Mouse (Mus musculus): ENCODE data around the gene Fam117b. TPM values are rescaled to one million over a fixed set of nuclear protein-coding genes. Genes with fewer than 3 reads are reported as not detected.
A peak's percentile ranks its signal among the peaks of the same experiment; 100 is the strongest.

The Fam117b gene
- polyA plus RNA-seq, 1 experiment from 2014 or later = 1.8 TPM

- 0 out of 2 replicates have a peak, but pooled peaks cover under 1% of the 10 kb centered on the region for H3K4me1 ChIP-seq (ENCODE audit: insufficient read depth)
- H3K4me3 ChIP-seq (ENCODE audit: low read depth, low read length) = no peak overlapping the region
- H3K9ac ChIP-seq (replicated peaks) = no peak overlapping the region
- DNase-seq (no peak), ATAC-seq (no peak)
- no peak for TF ChIP-seq CTCF (IDR thresholded peaks at IDR 0.05; ENCODE audit: low read depth)
- no peaks in the 10 kb centered on the region for H3K9me3 ChIP-seq (ENCODE audit: low read length)
- H3K27me3 ChIP-seq (ENCODE audit: insufficient read depth, low read length) = no peaks in the 10 kb centered on the region
- H3K36me3 ChIP-seq (replicated peaks; ENCODE audit: insufficient read depth, low read length) = no peaks in the 10 kb centered on the region
- H3K27ac ChIP-seq (ENCODE audit: low read depth) = no peak overlapping the region
- 94% methylated on average over 1 of the region's 1 CpGs for WGBS (ENCODE audit: insufficient replicate concordance)
- no peak overlapping the region for H3K4me2 ChIP-seq (ENCODE audit: low read depth, low read length)
These were observed 1.9 kb upstream of the Fam117b start for GRCm38 (mm10) chr1:59910941-59911340.

GRCm38 (mm10) chr1:59913195-59913868, 526 bp downstream of the Fam117b start:
- ATAC-seq (peak; percentile 41), DNase-seq (peak; percentile 65)
- no peaks in the 10 kb centered on the region for H3K27me3 ChIP-seq (ENCODE audit: insufficient read depth, low read length)
- TF ChIP-seq EP300 (IDR thresholded peaks at IDR 0.05; ENCODE audit: low read depth) = no peak
- TF ChIP-seq CTCF (IDR thresholded peaks at IDR 0.05; ENCODE audit: low read depth) = no peak
- H3K4me1 ChIP-seq (ENCODE audit: insufficient read depth) = peaks cover 5% of the 10 kb centered on the region; the same call in 1 of the 2 replicates
- no peaks in the 10 kb centered on the region for H3K36me3 ChIP-seq (replicated peaks; ENCODE audit: insufficient read depth, low read length)
- WGBS (ENCODE audit: insufficient replicate concordance) = 2% methylated on average over 64 of the region's 98 CpGs
- H3K4me2 ChIP-seq (ENCODE audit: low read depth, low read length) = peak overlapping the region; percentile 99
- H3K4me3 ChIP-seq (ENCODE audit: low read depth, low read length) = peak overlapping the region; percentile 84
- H3K9me3 ChIP-seq (ENCODE audit: low read length) = no peaks in the 10 kb centered on the region
- H3K9ac ChIP-seq (replicated peaks) = peak overlapping the region; percentile 88
- H3K27ac ChIP-seq (ENCODE audit: low read depth) = peak overlapping the region; percentile 94

GRCm38 (mm10) chr1:59913869-59914225, 1.0 kb downstream of the Fam117b start:
- ATAC-seq (0 out of 2 replicates have a peak, but pooled peaks have one; percentile 1), DNase-seq (no peak)
- H3K4me3 ChIP-seq (ENCODE audit: low read depth, low read length) = peak overlapping the region; percentile 84
- no peaks in the 10 kb centered on the region for H3K27me3 ChIP-seq (ENCODE audit: insufficient read depth, low read length)
- H3K4me1 ChIP-seq (ENCODE audit: insufficient read depth) = peaks cover 5% of the 10 kb centered on the region; the same call in 1 of the 2 replicates
- H3K36me3 ChIP-seq (replicated peaks; ENCODE audit: insufficient read depth, low read length) = no peaks in the 10 kb centered on the region
- H3K27ac ChIP-seq (ENCODE audit: low read depth) = peak overlapping the region; percentile 94
- H3K4me2 ChIP-seq (ENCODE audit: low read depth, low read length) = peak overlapping the region; percentile 99
- H3K9ac ChIP-seq (replicated peaks) = peak overlapping the region; percentile 88
- H3K9me3 ChIP-seq (ENCODE audit: low read length) = no peaks in the 10 kb centered on the region
- TF ChIP-seq EP300 (IDR thresholded peaks at IDR 0.05; ENCODE audit: low read depth) (no peak), CTCF (IDR thresholded peaks at IDR 0.05; ENCODE audit: low read depth) (no peak)
- WGBS (ENCODE audit: insufficient replicate concordance) = 2% methylated on average over 12 of the region's 12 CpGs

- WGBS (ENCODE audit: insufficient replicate concordance) = 36% methylated on average over 3 of the region's 3 CpGs
These were observed 2.0 kb downstream of the Fam117b start for GRCm38 (mm10) chr1:59914799-59915198.

GRCm38 (mm10) chr1:59915843-59916610, 3.2 kb downstream of the Fam117b start:
- H3K4me1 ChIP-seq (ENCODE audit: insufficient read depth) = peaks cover 5% of the 10 kb centered on the region; the same call in 1 of the 2 replicates

More at GRCm38 (mm10) chr1:59914799-59915198, 2.0 kb downstream of the Fam117b start:
- H3K36me3 ChIP-seq (replicated peaks; ENCODE audit: insufficient read depth, low read length) = no peaks in the 10 kb centered on the region
- TF ChIP-seq CTCF (IDR thresholded peaks at IDR 0.05; ENCODE audit: low read depth) (no peak), EP300 (IDR thresholded peaks at IDR 0.05; ENCODE audit: low read depth) (no peak)
- peak overlapping the region; percentile 84 for H3K4me3 ChIP-seq (ENCODE audit: low read depth, low read length)
- no peak for DNase-seq
- ATAC-seq = no peak
- H3K9ac ChIP-seq (replicated peaks) = no peak overlapping the region
- no peak overlapping the region for H3K27ac ChIP-seq (ENCODE audit: low read depth)
- no peaks in the 10 kb centered on the region for H3K9me3 ChIP-seq (ENCODE audit: low read length)
- H3K4me1 ChIP-seq (ENCODE audit: insufficient read depth) = peaks cover 5% of the 10 kb centered on the region; the same call in 1 of the 2 replicates
- H3K27me3 ChIP-seq (ENCODE audit: insufficient read depth, low read length) = no peaks in the 10 kb centered on the region
- H3K4me2 ChIP-seq (ENCODE audit: low read depth, low read length) = peak overlapping the region; percentile 99

GRCm38 (mm10) chr1:59917401-59917800, 4.6 kb downstream of the Fam117b start:
- TF ChIP-seq EP300 (IDR thresholded peaks at IDR 0.05; ENCODE audit: low read depth) = no peak
- TF ChIP-seq CTCF (IDR thresholded peaks at IDR 0.05; ENCODE audit: low read depth) = no peak
- H3K4me3 ChIP-seq (ENCODE audit: low read depth, low read length) = no peak overlapping the region
- WGBS (ENCODE audit: insufficient replicate concordance) = 60% methylated on average over 3 of the region's 3 CpGs
- H3K4me2 ChIP-seq (ENCODE audit: low read depth, low read length) = no peak overlapping the region
- H3K9me3 ChIP-seq (ENCODE audit: low read length) = no peaks in the 10 kb centered on the region
- ATAC-seq (no peak), DNase-seq (no peak)
- H3K27ac ChIP-seq (ENCODE audit: low read depth) = no peak overlapping the region
- H3K9ac ChIP-seq (replicated peaks) = no peak overlapping the region
- peaks cover 5% of the 10 kb centered on the region; the same call in 1 of the 2 replicates for H3K4me1 ChIP-seq (ENCODE audit: insufficient read depth)
- H3K36me3 ChIP-seq (replicated peaks; ENCODE audit: insufficient read depth, low read length) = no peaks in the 10 kb centered on the region
- H3K27me3 ChIP-seq (ENCODE audit: insufficient read depth, low read length) = no peaks in the 10 kb centered on the region

More at GRCm38 (mm10) chr1:59915843-59916610, 3.2 kb downstream of the Fam117b start:
- Histone ChIP-seq H3K9me3 (ENCODE audit: low read length) (no peaks in the 10 kb centered on the region), H3K36me3 (replicated peaks; ENCODE audit: insufficient read depth, low read length) (no peaks in the 10 kb centered on the region), H3K4me3 (ENCODE audit: low read depth, low read length) (no peak overlapping the region), H3K4me2 (ENCODE audit: low read depth, low read length) (no peak overlapping the region; the same call in 1 of the 2 replicates), H3K9ac (replicated peaks) (no peak overlapping the region), H3K27me3 (ENCODE audit: insufficient read depth, low read length) (no peaks in the 10 kb centered on the region), H3K27ac (ENCODE audit: low read depth) (no peak overlapping the region)
- 74% methylated on average over 10 of the region's 10 CpGs for WGBS (ENCODE audit: insufficient replicate concordance)
- DNase-seq (no peak), ATAC-seq (no peak)
- TF ChIP-seq CTCF (IDR thresholded peaks at IDR 0.05; ENCODE audit: low read depth) = no peak
- no peak for TF ChIP-seq EP300 (IDR thresholded peaks at IDR 0.05; ENCODE audit: low read depth)
